Mouse (Mus musculus): ENCODE data around the gene Mdfi.

Mdfi gene

GRCm38 (mm10) chr17:47872311-47873011, 38.0 kb upstream of the Mdfi start:
- Histone ChIP-seq H3K4me3 (replicated peaks; ENCODE audit: low read length) (peak overlapping the region; percentile 10; the same call in 1 of the 2 replicates), H3K27me3 (ENCODE audit: insufficient read depth, low read length) (no peaks in the 10 kb centered on the region), H3K36me3 (ENCODE audit: insufficient read depth, low read length) (peaks cover 85% of the 10 kb centered on the region), H3K4me1 (replicated peaks; ENCODE audit: low read depth, low read length) (peaks cover 97% of the 10 kb centered on the region), H3K9me3 (ENCODE audit: low read length) (no peaks in the 10 kb centered on the region)
- TF ChIP-seq NANOG (IDR thresholded peaks at IDR 0.05; ENCODE audit: borderline replicate concordance, low read length) (no peak), CTCF (conservative IDR thresholded peaks at IDR 0.05; ENCODE audit: low read length) (no peak), POU5F1 (IDR thresholded peaks at IDR 0.05; ENCODE audit: borderline replicate concordance, low read length) (no peak)

- no peaks in the 10 kb centered on the region for H3K9me3 ChIP-seq (ENCODE audit: low read length)
- peaks cover 95% of the 10 kb centered on the region for H3K4me1 ChIP-seq (replicated peaks; ENCODE audit: low read depth, low read length)
- H3K27me3 ChIP-seq (ENCODE audit: insufficient read depth, low read length), result peaks cover 7% of the 10 kb centered on the region
- no peak overlapping the region for H3K4me3 ChIP-seq (replicated peaks; ENCODE audit: low read length)
- TF ChIP-seq NANOG (IDR thresholded peaks at IDR 0.05; ENCODE audit: borderline replicate concordance, low read length), result no peak
- TF ChIP-seq POU5F1 (IDR thresholded peaks at IDR 0.05; ENCODE audit: borderline replicate concordance, low read length), result no peak
- 0 out of 2 replicates have a peak, but pooled peaks have one; percentile 9 for TF ChIP-seq CTCF (conservative IDR thresholded peaks at IDR 0.05; ENCODE audit: low read length)
- H3K36me3 ChIP-seq (ENCODE audit: insufficient read depth, low read length), result peaks cover 83% of the 10 kb centered on the region
These were observed 35.4 kb upstream of the Mdfi start for GRCm38 (mm10) chr17:47869874-47870273.

DNA sequence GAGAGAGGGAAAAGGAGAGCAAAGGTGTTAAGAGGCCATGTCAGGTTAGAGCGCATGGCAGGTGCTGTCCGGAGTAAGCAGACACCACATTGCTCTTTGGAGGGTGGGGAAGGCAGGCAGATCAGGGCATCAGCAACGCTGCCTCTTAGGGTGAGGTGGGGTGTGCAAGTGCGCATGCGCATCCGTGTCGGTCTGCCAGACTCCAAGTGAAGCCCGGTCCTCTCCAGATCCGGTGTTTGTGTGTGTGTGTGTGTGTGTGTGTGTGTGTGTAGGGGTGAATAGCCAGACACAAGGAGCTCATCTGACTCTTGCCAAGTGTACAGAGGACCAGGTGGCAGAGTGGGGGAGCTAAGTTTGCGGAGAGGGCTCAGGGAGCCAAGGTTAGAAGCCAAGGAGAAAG, 31.5 kb upstream of the Mdfi start:
- Histone ChIP-seq H3K4me3 (replicated peaks; ENCODE audit: low read length) (no peak overlapping the region), H3K4me1 (replicated peaks; ENCODE audit: low read depth, low read length) (peaks cover 92% of the 10 kb centered on the region), H3K36me3 (ENCODE audit: insufficient read depth, low read length) (peaks cover 47% of the 10 kb centered on the region), H3K27me3 (ENCODE audit: insufficient read depth, low read length) (peaks cover 18% of the 10 kb centered on the region), H3K9me3 (ENCODE audit: low read length) (no peaks in the 10 kb centered on the region)
- TF ChIP-seq POU5F1 (IDR thresholded peaks at IDR 0.05; ENCODE audit: borderline replicate concordance, low read length), result no peak
- TF ChIP-seq NANOG (IDR thresholded peaks at IDR 0.05; ENCODE audit: borderline replicate concordance, low read length), result no peak
- TF ChIP-seq CTCF (conservative IDR thresholded peaks at IDR 0.05; ENCODE audit: low read length), result no peak

GRCm38 (mm10) chr17:47864496-47864895, 30.0 kb upstream of the Mdfi start:
- H3K4me1 ChIP-seq (replicated peaks; ENCODE audit: low read depth, low read length), result peaks cover 82% of the 10 kb centered on the region
- H3K9me3 ChIP-seq (ENCODE audit: low read length), result no peaks in the 10 kb centered on the region
- H3K27me3 ChIP-seq (ENCODE audit: insufficient read depth, low read length), result peaks cover 31% of the 10 kb centered on the region
- TF ChIP-seq CTCF (conservative IDR thresholded peaks at IDR 0.05; ENCODE audit: low read length) (peak; percentile 96), POU5F1 (IDR thresholded peaks at IDR 0.05; ENCODE audit: borderline replicate concordance, low read length) (no peak)
- H3K36me3 ChIP-seq (ENCODE audit: insufficient read depth, low read length), result peaks cover 31% of the 10 kb centered on the region
- H3K4me3 ChIP-seq (replicated peaks; ENCODE audit: low read length), result peak overlapping the region; percentile 20; the same call in 1 of the 2 replicates

- H3K9me3 ChIP-seq (ENCODE audit: low read length), result no peaks in the 10 kb centered on the region
- TF ChIP-seq CTCF (conservative IDR thresholded peaks at IDR 0.05; ENCODE audit: low read length) (no peak), NANOG (IDR thresholded peaks at IDR 0.05; ENCODE audit: borderline replicate concordance, low read length) (no peak), POU5F1 (IDR thresholded peaks at IDR 0.05; ENCODE audit: borderline replicate concordance, low read length) (no peak)
- peaks cover 22% of the 10 kb centered on the region for H3K36me3 ChIP-seq (ENCODE audit: insufficient read depth, low read length)
- peaks cover 34% of the 10 kb centered on the region for H3K27me3 ChIP-seq (ENCODE audit: insufficient read depth, low read length)
- no peak overlapping the region for H3K4me3 ChIP-seq (replicated peaks; ENCODE audit: low read length)
- H3K4me1 ChIP-seq (replicated peaks; ENCODE audit: low read depth, low read length), result peaks cover 73% of the 10 kb centered on the region
These were observed 28.9 kb upstream of the Mdfi start for GRCm38 (mm10) chr17:47863437-47863836.

GRCm38 (mm10) chr17:47863023-47863422, 28.5 kb upstream of the Mdfi start:
- Histone ChIP-seq H3K36me3 (ENCODE audit: insufficient read depth, low read length) (peaks cover 18% of the 10 kb centered on the region), H3K4me3 (replicated peaks; ENCODE audit: low read length) (no peak overlapping the region), H3K4me1 (replicated peaks; ENCODE audit: low read depth, low read length) (peaks cover 69% of the 10 kb centered on the region), H3K9me3 (ENCODE audit: low read length) (no peaks in the 10 kb centered on the region), H3K27me3 (ENCODE audit: insufficient read depth, low read length) (peaks cover 34% of the 10 kb centered on the region)
- TF ChIP-seq POU5F1 (IDR thresholded peaks at IDR 0.05; ENCODE audit: borderline replicate concordance, low read length), result no peak
- TF ChIP-seq CTCF (conservative IDR thresholded peaks at IDR 0.05; ENCODE audit: low read length), result no peak
- TF ChIP-seq NANOG (IDR thresholded peaks at IDR 0.05; ENCODE audit: borderline replicate concordance, low read length), result no peak

- Histone ChIP-seq H3K4me3 (replicated peaks; ENCODE audit: low read length) (no peak overlapping the region), H3K36me3 (ENCODE audit: insufficient read depth, low read length) (no peaks in the 10 kb centered on the region), H3K4me1 (replicated peaks; ENCODE audit: low read depth, low read length) (peaks cover 26% of the 10 kb centered on the region), H3K9me3 (ENCODE audit: low read length) (no peaks in the 10 kb centered on the region), H3K27me3 (ENCODE audit: insufficient read depth, low read length) (peaks cover 24% of the 10 kb centered on the region)
- no peak for TF ChIP-seq POU5F1 (IDR thresholded peaks at IDR 0.05; ENCODE audit: borderline replicate concordance, low read length)
- no peak for TF ChIP-seq NANOG (IDR thresholded peaks at IDR 0.05; ENCODE audit: borderline replicate concordance, low read length)
- peak; percentile 56 for TF ChIP-seq CTCF (conservative IDR thresholded peaks at IDR 0.05; ENCODE audit: low read length)
These were observed 21.1 kb upstream of the Mdfi start for GRCm38 (mm10) chr17:47855544-47855943.

- H3K4me1 ChIP-seq (replicated peaks; ENCODE audit: low read depth, low read length), result peaks cover 22% of the 10 kb centered on the region
- TF ChIP-seq NANOG (IDR thresholded peaks at IDR 0.05; ENCODE audit: borderline replicate concordance, low read length) (no peak), POU5F1 (IDR thresholded peaks at IDR 0.05; ENCODE audit: borderline replicate concordance, low read length) (no peak), CTCF (conservative IDR thresholded peaks at IDR 0.05; ENCODE audit: low read length) (no peak)
- no peaks in the 10 kb centered on the region for H3K36me3 ChIP-seq (ENCODE audit: insufficient read depth, low read length)
- H3K4me3 ChIP-seq (replicated peaks; ENCODE audit: low read length), result no peak overlapping the region
- H3K27me3 ChIP-seq (ENCODE audit: insufficient read depth, low read length), result peaks cover 19% of the 10 kb centered on the region
- H3K9me3 ChIP-seq (ENCODE audit: low read length), result no peaks in the 10 kb centered on the region
These were observed 20.4 kb upstream of the Mdfi start for GRCm38 (mm10) chr17:47854908-47855307.

DNA sequence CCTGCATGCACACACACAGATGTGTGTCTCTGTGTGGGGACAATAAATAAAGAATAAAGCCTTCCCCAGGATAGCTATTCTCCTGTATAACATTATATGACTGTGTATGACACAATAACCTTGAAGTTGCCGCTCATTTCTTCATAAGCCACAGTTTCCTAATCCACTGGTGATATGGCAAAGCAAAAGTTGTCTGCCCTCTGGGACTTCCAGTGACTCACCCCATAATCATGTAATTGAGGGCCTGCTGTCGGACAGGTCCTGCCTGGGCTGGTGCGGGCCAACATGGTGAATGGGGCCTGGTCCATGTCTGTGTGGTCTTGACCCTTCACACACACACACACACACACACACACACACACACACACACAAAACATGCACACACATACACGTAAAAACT, 19.3 kb upstream of the Mdfi start:
- Histone ChIP-seq H3K36me3 (ENCODE audit: insufficient read depth, low read length) (no peaks in the 10 kb centered on the region), H3K4me3 (replicated peaks; ENCODE audit: low read length) (no peak overlapping the region), H3K27me3 (ENCODE audit: insufficient read depth, low read length) (peaks cover 12% of the 10 kb centered on the region), H3K9me3 (ENCODE audit: low read length) (no peaks in the 10 kb centered on the region), H3K4me1 (replicated peaks; ENCODE audit: low read depth, low read length) (peaks cover 26% of the 10 kb centered on the region)
- TF ChIP-seq CTCF (conservative IDR thresholded peaks at IDR 0.05; ENCODE audit: low read length) (no peak), POU5F1 (IDR thresholded peaks at IDR 0.05; ENCODE audit: borderline replicate concordance, low read length) (no peak), NANOG (IDR thresholded peaks at IDR 0.05; ENCODE audit: borderline replicate concordance, low read length) (no peak)
